Mouse (Mus musculus): ENCODE data around the gene Ephx1.
A peak's percentile ranks its signal among the peaks of the same experiment; 100 is the strongest.
"Not testable (repeated sequence)": the region's sequence is repeated elsewhere in the genome, so short reads cannot be mapped to it uniquely, and the experiment has no call there.

Ephx1 gene

DNA sequence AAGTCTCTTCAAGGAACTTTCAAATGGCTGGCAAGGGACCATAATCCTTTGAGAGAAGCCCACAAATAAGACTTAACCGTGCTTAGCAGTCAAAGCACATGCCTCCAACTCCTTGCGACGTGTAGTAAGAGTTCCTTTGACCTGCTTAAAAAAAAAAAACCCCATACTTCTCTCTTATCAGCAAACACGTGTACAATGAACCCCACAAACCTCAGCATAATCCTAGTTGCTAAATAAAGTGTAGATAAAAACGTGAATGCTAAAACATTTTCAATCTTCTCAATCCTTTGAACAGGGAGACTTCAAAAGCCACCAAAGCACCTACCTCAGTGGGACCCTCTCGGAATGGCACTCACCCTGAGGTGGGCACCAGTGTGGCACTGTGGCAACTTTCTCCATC is 7.3 kb downstream of the Ephx1 start:
- no peak for DNase-seq (ENCODE audit: low read depth, low spot score)

DNA sequence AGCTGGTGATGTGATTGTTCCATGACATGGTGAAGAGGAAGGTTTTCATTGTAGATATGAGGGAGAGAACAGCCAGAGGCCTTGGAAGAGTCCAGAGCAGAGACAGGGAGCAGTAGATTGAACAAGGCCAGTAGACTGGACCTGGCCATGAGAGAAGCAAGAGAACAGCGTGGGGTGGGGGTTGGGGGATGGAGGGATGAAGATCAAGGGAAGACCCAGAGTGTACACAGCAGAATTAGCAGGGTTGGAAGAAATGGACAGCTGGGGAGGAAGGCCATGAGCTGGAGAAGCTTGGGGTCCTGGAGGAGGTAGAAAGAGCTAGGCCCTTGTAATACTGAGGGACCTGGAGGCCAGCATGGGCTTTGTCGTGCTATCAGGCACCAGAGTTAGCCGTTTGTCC is 8.3 kb downstream of the Ephx1 start:
- DNase-seq (ENCODE audit: low read depth, low spot score), result no peak

DNA sequence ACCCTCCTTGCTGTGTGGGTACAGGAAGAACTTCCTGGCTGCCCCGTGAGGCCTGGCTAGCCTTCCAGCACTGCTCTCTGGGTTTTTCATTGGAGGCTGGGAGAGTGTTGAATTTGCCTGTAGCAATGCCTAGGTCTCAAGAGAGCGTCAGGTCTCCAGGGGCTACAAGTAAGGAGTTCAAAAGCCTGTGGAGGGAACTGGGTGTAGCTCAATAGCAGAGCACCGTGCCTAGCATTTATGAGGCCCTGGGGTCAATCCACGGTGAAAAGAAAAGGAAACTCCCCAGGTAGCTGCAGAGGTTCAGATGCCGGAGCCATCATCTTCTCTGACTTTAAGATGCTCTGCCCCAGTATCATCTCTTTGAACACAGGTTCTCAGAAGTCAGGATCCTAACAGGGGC is 9.1 kb downstream of the Ephx1 start:
- DNase-seq (ENCODE audit: low read depth, low spot score), result no peak

DNA sequence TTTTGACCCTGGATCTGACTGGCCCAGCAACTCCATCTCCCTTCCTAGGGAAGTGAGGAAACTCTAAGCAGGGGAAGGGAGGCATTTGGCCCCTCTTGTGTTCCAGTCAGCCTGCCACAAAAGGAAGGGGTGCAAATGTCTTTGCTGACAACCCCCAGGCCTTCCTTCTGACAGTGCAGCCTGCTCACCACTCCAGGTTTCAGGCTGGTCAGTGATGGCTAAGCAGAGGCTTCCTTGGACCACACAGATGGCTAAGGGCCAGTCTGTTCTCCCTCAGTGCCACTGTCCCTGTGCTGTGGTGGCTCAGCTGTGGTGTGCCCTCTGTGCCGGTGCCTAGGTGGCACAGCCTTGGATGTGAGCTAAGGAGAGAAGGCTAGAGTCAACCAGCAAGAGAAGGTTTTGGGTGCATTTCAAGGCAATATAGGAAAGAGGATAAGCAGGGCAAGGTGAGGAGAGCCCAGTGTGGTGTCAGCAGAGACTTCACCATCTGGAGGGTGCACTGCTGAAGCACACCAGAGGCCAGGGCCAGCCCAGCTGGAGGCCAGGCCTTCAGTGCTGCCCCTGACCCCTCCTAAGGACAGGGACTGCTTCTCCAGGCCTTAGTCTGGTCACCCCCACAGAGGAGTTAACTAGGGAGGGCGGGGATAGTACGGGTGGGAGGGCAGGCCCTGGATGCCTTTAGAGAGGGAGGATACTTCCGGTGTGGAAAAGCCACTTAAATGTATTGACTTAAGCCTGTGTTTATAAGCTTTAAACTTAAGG is 10.4 kb downstream of the Ephx1 start:
- DNase-seq (ENCODE audit: low read depth, low spot score), result no peak

DNA sequence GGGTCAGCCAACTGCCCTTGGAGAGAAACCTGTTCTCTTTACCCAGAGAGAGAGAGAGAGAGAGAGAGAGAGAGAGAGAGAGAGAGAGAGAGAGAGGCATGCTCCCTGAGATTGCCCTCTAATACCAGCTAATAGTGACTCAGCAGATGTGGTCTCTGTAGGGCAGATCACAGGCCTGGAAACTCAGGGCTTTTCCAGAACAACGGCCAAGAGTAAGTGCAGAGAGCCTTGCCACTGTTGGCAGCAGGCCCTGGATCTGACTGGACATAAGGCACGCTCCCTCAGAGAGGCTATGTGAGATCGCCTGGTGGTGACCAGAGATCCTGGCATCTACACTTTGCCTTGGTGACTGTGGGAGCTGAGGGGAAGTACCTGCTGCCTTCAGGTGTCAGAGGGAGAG is 10.9 kb downstream of the Ephx1 start:
- DNase-seq (ENCODE audit: low read depth, low spot score), result no peak

DNA sequence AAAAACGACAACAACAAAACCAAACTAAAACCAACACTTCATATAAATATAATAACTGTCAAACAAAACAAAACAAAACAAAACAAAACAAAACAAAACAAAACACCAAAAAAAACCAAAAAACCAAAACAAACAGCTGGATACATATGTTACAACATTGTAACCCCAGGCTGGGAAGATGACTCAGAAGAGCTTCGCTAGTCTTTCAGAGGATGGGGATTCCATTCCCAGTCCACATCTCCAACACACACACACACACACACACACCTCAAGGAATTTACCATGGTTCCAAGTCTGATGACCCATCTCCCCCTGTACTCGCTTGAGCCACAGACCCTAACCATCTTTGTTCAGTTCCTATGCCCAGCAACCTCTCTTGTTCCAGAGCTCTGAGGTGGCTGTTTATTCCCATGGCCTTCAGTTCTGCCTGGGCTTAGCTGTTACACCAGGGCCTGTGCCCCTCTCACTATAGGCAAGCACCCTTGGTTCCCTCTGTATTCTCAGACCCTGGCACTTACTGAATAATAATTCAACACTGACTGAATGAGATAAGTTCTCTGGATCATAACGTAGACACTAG is 11.6 kb downstream of the Ephx1 start:
- no peak for DNase-seq (ENCODE audit: low read depth, low spot score)

DNA sequence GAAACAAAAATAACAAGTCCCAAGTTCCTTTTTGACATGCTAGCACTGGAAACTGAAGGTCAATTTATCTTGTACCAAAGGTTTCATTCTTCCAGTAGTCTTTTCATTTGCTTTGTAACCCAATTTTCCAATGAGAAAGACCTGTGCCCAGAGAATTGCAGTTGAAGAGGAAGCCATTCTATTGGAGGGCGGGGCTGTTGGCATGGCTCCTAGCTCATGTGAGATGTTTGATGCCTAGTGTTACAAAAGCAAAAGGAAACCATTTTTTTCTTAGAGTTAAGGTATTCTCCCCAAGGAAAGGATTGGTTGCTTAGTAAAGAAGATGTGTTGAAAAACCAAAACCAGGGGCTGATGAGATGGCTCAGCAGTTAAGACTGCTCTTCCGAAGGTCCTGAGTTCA is 12.4 kb downstream of the Ephx1 start:
- DNase-seq (ENCODE audit: low read depth, low spot score), result no peak

DNA sequence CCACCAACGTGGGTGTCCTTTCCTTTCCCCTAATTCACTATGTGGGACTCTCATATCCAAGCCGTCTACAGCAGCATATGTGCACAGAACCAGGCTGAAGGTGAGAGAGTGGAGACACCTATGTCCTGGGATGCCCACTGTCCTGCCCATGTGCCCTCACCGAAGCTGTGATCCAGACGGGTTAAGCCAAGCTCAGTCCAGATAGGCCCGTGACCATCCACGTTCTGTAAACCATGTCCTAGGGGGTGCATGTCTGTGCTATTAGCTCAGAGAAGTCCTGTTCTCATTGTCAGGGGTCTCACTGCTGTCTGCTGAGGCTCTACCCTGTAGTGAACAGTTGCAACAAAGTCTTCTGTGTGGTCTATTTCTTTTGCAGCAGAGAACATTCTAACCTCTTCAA is 12.9 kb downstream of the Ephx1 start:
- DNase-seq (ENCODE audit: low read depth, low spot score), result no peak

DNA sequence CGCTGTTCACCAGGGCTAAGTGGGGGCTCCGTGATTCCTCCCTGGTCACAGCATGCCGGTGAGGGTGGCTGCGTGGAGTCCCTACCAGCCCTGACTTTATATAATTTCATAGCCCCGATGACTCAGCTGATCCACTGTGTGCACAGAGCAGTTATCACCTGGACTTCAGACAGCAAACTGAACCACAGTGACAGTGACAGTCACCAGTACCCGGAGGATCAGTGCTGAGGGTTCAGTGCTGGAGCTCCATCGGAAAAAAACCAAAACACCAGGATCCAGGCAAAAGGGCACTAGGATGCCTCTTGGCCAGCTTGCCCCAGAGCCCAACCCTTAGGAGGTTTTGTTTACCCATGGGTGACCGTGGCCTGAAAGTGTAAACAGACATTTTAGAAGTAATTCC is 15.4 kb downstream of the Ephx1 start:
- DNase-seq (ENCODE audit: low read depth, low spot score), result no peak

DNA sequence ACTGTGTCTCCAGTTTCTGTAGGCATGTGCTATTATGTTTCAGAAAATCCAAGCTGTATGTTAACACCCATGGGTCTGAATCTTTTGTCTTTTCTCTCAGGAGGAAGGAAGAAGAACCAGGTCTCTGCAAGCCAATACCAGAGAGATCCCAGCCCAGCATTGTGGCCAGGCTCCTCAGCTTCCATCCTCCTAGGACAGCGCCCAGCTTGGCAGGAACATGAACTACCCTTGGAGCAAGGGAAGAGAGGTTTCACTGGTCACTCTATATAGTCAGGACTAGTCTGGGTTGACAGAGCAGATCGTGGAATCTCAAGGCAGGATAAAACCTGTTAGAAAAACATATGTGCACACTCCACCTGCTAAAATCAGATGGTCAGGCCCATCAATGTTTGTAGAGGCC is 16.9 kb downstream of the Ephx1 start:
- no peak for DNase-seq (ENCODE audit: low read depth, low spot score)

DNA sequence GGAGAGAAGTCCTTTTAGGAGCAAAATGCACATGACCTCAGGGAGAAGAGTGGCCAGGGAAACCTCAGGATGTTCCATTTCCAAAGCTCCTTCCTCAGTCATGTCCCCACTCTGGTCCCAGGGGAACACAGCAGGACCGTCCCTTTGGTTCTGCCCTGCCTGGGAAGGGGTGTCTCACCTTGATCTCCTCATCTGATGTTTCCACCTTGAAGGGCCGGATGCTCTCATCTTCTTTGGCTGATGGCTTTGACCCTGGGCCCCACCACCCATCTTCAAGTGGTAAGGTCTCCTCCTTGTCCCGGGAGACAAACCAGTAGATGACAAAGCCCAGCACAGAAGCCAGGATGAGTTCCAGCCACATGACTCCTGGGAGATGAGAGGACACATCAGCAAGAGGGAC is 19.1 kb downstream of the Ephx1 start:
- no peak for DNase-seq (ENCODE audit: low read depth, low spot score)

DNA sequence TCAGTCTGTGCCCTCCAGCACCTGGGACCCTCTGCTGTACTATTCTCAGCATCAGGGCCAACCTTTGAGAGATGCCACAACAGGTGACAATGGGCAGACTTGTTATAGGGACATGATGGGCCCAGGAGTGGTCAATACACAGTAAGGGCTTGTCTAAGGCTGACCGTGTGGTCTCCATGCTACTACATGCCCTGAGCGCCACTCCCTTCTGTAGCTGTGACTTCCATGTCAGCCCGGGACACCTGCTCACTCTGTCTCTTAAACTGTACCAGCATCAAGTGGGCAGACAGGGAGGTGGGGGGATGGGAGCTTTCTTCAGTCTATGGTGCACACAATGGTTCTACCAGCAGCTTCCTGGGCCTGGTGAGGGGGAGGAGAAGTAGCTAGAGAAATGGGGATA is 19.5 kb downstream of the Ephx1 start:
- DNase-seq (ENCODE audit: low read depth, low spot score), result no peak

DNA sequence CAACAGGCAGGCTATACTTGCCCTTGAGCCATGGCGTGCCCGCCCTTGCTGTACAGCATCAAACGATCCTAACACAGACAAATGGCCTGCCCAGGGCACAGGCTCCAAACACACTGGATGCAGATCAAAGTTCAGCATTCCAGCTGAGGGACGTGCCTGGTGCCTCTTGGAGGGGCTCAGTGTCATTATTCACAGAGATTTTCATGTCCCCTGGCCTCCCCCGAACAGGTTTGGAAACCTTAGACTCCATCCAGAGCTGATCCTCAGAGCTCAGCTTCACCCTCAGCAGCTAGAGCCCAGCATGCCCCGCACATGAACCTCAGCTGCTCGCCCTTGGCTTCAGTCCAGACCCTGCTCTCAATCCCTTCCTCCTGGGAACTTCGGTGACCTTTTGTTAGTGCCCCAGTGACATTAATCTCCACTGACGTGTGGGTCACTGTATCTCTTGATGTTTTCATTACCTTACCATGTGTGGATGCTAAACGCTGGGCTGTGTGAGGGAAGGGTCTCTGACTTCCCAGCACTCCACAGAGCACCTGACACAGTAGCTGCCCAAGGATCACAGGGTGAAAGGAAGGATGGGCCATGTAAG is 20.1 kb downstream of the Ephx1 start:
- no peak for DNase-seq (ENCODE audit: low read depth, low spot score)

DNA sequence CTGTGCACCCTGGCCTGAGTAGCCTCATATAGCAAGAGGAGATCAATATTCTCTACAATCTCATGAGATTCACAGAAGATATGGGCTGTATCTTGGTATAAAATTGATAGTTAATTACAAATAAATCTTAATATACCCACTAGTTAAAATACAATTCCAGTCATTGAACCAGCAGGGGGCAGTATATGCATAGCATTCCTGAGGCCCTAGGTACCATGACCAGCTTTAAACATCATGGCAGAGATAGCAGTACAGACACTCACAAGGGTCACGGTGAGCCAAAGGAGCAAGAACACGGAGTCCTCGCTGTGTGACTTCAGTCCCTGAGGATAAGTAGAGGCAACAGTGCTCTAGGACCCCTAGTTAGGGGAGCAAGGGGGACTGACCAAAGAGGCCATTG is 28.6 kb downstream of the Ephx1 start:
- DNase-seq (ENCODE audit: low read depth, low spot score), result peak; percentile 41

DNA sequence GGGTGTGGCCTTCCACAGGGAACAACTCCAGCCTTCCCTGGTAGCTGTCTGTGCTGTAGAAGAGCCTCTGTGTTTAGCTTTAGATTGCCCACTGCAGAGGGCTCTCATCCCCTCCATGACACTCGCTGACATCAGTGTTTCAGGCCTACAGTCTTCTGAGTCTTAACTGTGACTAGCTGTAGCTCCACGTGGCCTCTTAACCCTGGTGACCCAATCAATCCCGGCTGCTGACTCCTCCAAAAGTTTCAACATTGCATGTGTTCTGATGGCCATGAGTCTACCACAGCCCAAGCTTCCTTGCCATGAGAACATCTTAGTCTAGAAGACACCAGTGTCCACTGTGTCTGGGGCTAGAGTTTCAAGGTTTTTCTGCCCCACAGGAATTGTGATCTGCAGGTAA is 30.0 kb downstream of the Ephx1 start:
- no peak for DNase-seq (ENCODE audit: low read depth, low spot score)

DNA sequence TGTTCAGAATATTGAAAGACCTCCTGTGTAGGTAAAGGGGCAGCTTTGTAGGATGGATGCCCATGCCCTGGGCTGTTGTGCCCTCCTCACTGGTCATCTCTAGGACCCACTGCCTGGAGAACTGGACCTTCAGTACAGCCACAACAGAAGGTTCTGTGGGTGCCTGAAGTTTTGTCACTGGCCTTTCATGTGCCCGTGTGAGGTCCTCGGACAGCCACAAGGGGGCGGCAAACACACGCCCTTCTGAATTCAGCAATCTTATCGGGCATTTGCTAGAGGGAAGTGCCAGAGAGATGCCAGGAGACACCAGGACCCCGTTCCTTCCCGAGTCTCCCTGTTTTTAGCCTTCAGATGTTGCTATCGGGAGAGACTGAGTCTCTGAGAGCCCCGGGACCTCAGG is 32.9 kb downstream of the Ephx1 start:
- peak; percentile 59 for DNase-seq (ENCODE audit: low read depth, low spot score)

DNA sequence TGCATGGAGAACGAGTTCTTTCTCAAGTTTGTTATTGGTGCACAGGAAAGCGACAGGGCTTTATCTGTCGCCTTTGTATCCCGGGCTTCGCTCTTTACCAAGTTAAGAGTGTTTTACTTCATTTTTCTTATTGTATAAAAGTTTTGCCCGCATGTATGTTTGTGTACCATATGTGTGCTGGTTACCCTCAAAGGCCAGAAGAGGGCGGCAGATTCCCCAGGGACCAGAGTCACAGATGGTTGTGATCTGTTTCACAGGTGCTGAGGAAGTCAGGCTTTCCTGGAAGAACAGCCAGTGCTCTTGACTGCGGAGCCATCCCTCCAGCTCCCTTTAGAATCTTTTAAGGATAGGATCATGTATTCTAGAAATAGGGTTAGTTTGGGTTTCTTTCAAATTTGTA is 34.0 kb downstream of the Ephx1 start:
- no peak for DNase-seq (ENCODE audit: low read depth, low spot score)

DNA sequence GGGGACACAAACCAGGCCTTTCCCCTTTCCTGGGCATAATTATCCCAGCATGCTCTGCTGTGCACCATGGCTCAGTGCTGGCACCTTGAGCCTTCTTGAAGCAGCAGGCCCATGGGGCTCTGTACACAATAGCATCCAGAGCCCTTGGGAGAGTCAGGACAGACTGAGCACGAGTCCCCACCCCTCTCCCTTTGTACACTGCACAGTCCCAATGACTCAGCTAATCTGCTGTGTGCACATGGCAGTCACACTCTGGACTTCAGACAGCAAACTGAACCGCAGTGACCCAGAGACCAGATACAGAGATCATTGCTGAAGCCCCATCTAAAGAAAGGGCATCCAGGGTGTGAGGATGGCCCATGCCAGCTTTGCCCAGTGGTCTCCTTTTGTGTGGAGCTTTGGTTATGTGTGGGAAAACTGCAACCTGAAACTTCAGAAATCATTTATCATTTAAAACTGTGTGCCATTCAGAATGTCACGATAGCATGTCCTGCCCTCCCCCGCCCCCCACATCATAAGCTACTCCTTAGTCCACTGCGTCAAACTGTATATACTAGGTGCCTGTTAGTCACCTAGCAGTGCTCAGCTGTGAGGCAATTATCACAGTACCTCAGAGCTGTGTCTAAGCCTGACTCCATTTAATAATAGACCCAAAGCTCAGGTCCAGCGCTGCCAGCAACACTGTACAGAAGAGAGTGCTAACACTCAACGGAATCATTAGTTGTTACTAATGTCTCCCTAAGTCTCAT is 39.2 kb downstream of the Ephx1 start:
- DNase-seq (ENCODE audit: low read depth, low spot score), result not testable (repeated sequence)

DNA sequence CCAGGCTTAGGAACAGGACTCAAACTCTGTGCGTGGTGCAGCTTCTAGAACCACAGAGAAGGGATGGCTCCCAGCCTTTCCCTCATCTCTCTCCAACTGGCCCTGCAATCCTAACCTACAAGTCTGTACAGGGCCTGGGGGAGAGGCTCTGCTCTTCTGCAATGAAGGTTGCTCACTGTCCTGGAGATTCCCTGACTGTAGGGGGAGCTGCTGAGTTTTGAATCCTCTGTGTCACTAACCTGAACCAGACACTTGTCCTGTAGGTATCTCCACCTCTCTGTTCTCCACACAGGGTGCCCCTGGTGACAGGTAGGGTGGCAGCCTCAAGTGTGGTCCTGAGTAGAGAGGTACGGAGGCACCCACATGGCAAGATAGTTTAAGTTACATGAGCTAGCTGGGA is 40.2 kb downstream of the Ephx1 start:
- no peak for DNase-seq (ENCODE audit: low read depth, low spot score)

DNA sequence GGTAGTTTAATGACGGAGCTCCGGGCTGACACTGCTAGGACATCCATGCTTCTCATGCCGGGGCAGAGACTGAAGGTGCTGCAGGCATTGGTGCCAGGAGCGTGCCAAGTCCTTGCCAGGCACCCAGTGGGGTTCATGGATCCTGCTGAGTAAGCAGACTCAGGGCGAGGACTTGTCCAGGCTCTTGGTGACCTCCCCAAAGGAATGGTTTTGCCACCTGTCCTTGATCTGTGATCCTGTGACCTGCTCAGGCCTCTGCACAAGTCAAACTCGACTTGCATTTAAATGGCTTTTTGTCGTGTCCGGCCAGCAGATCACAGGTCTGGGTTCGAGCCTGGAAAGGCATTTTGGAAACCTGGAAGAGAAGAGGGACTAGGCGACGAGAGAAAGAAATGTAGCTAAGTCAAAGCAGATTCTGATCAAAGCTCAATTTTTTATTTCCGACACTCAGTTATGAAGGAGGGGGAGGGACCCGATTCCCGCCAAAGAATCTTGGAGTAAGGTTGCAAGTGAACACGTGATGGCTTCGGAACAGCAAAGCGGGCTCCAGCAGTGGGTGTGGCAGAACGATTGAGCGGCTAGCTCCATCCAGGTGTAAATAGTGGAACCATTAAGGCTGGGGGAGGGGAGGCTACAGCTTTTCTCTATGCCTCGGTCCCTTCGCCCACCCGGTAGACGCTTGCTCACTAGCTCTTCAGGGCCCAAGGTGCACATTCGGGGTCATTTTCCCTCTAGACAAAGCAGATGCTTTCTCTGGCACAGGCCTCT is 41.0 kb downstream of the Ephx1 start:
- no peak for DNase-seq (ENCODE audit: low read depth, low spot score)

DNA sequence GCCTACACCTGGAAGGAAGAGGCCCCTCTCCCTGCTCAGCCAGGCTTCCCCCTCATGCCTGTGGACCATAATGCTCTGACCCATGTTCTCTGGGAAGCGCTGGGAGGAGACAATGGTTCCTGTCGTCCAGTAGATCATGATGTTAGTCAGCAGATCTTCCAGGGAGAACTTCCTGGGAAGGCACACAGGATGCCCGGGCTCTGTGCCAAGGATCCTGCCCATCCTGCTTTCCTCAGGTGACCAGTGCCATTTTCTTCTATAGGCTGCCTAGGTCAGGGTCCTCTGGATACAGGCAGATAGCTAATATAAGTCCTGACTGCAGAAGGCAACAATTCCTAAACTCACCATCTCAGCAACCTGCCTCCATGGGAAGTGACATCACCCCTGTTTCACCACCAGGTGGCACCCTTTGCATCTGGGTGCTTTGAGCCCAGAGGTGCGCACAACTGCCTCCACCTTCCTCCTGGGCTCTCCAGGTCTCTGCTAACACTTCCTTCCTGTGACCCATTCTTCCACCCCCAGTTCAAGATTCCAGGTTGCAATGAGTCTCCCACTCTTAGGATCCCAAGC is 44.5 kb downstream of the Ephx1 start:
- no peak for DNase-seq (ENCODE audit: low read depth, low spot score)
